Mouse (Mus musculus) spleen, postnatal 36 days (tissue): ENCODE results near the gene Scn3a.

Experiments
- DNase-seq, 2 experiments: peaks; one replicate each; pipeline ENCODE4 v3.0.0; 2022; ENCODE audit warnings: low spot score in 2 of 2, mixed read lengths in 1 of 2

The Scn3a gene

GRCm38 (mm10) chr2:65413746-65414145 is 153.7 kb downstream of the Scn3a start:
- DNase-seq: no peak
